Mouse (Mus musculus): ENCODE data around the gene Dnajc4. TPM values are rescaled to one million over a fixed set of nuclear protein-coding genes. Genes with fewer than 3 reads are reported as not detected.
A peak's percentile ranks its signal among the peaks of the same experiment; 100 is the strongest.

Gene Dnajc4
- polyA plus RNA-seq, 1 experiment = 31.6 TPM

GRCm38 (mm10) chr19:6972247-6972917 is 20.0 kb downstream of the Dnajc4 start:
- 88% methylated on average over 13 of the region's 13 CpGs for WGBS
- Histone ChIP-seq H3K4me3 (ENCODE audit: control insufficient read depth, insufficient read depth, low read length) (no peak overlapping the region), H3K27me3 (ENCODE audit: control insufficient read depth, insufficient read depth, low read length) (no peaks in the 10 kb centered on the region), H3K27ac (ENCODE audit: control insufficient read depth, insufficient read depth, low read length) (no peak overlapping the region), H3K36me3 (ENCODE audit: control insufficient read depth, insufficient read depth, low read length) (peaks cover under 1% of the 10 kb centered on the region; the same call in 1 of the 2 replicates), H3K4me1 (replicated peaks; ENCODE audit: control insufficient read depth, insufficient read depth, low read length) (peaks cover 40% of the 10 kb centered on the region)
- TF ChIP-seq POLR2A (IDR thresholded peaks at IDR 0.05; ENCODE audit: control insufficient read depth, extremely low read depth, insufficient read depth, low read length, poor library complexity) = no peak
- no peak for TF ChIP-seq CTCF (IDR thresholded peaks at IDR 0.05; ENCODE audit: borderline replicate concordance, control insufficient read depth, extremely low read depth, insufficient read depth, low read length, poor library complexity)
- no peak for DNase-seq

- WGBS = 92% methylated on average over 6 of the region's 6 CpGs
These were observed 20.7 kb downstream of the Dnajc4 start for GRCm38 (mm10) chr19:6971644-6972043.

GRCm38 (mm10) chr19:6970460-6971085 is 21.8 kb downstream of the Dnajc4 start:
- Histone ChIP-seq H3K36me3 (ENCODE audit: control insufficient read depth, insufficient read depth, low read length) (no peaks in the 10 kb centered on the region), H3K27ac (ENCODE audit: control insufficient read depth, insufficient read depth, low read length) (no peak overlapping the region), H3K4me1 (replicated peaks; ENCODE audit: control insufficient read depth, insufficient read depth, low read length) (peaks cover 30% of the 10 kb centered on the region), H3K4me3 (ENCODE audit: control insufficient read depth, insufficient read depth, low read length) (no peak overlapping the region), H3K27me3 (ENCODE audit: control insufficient read depth, insufficient read depth, low read length) (no peaks in the 10 kb centered on the region)
- no peak for DNase-seq
- WGBS = 51% methylated on average over 11 of the region's 11 CpGs
- TF ChIP-seq CTCF (IDR thresholded peaks at IDR 0.05; ENCODE audit: borderline replicate concordance, control insufficient read depth, extremely low read depth, insufficient read depth, low read length, poor library complexity) (no peak), POLR2A (IDR thresholded peaks at IDR 0.05; ENCODE audit: control insufficient read depth, extremely low read depth, insufficient read depth, low read length, poor library complexity) (no peak)

More at GRCm38 (mm10) chr19:6971644-6972043, 20.7 kb downstream of the Dnajc4 start:
- no peaks in the 10 kb centered on the region for H3K27me3 ChIP-seq (ENCODE audit: control insufficient read depth, insufficient read depth, low read length)
- no peak overlapping the region for H3K27ac ChIP-seq (ENCODE audit: control insufficient read depth, insufficient read depth, low read length)
- no peak for DNase-seq
- H3K36me3 ChIP-seq (ENCODE audit: control insufficient read depth, insufficient read depth, low read length) = no peaks in the 10 kb centered on the region
- TF ChIP-seq POLR2A (IDR thresholded peaks at IDR 0.05; ENCODE audit: control insufficient read depth, extremely low read depth, insufficient read depth, low read length, poor library complexity) = no peak
- TF ChIP-seq CTCF (IDR thresholded peaks at IDR 0.05; ENCODE audit: borderline replicate concordance, control insufficient read depth, extremely low read depth, insufficient read depth, low read length, poor library complexity) = no peak
- H3K4me3 ChIP-seq (ENCODE audit: control insufficient read depth, insufficient read depth, low read length) = no peak overlapping the region
- H3K4me1 ChIP-seq (replicated peaks; ENCODE audit: control insufficient read depth, insufficient read depth, low read length) = peaks cover 35% of the 10 kb centered on the region

GRCm38 (mm10) chr19:6969665-6970381 is 22.5 kb downstream of the Dnajc4 start:
- Histone ChIP-seq H3K27ac (ENCODE audit: control insufficient read depth, insufficient read depth, low read length) (no peak overlapping the region), H3K4me1 (replicated peaks; ENCODE audit: control insufficient read depth, insufficient read depth, low read length) (peaks cover 30% of the 10 kb centered on the region), H3K4me3 (ENCODE audit: control insufficient read depth, insufficient read depth, low read length) (peak overlapping the region; percentile 51), H3K36me3 (ENCODE audit: control insufficient read depth, insufficient read depth, low read length) (no peaks in the 10 kb centered on the region), H3K27me3 (ENCODE audit: control insufficient read depth, insufficient read depth, low read length) (no peaks in the 10 kb centered on the region)
- peak; percentile 67 for DNase-seq
- WGBS = 2% methylated on average over 55 of the region's 55 CpGs
- TF ChIP-seq POLR2A (IDR thresholded peaks at IDR 0.05; ENCODE audit: control insufficient read depth, extremely low read depth, insufficient read depth, low read length, poor library complexity) (no peak), CTCF (IDR thresholded peaks at IDR 0.05; ENCODE audit: borderline replicate concordance, control insufficient read depth, extremely low read depth, insufficient read depth, low read length, poor library complexity) (peak; percentile 94)

GRCm38 (mm10) chr19:6969291-6969664 is 23.1 kb downstream of the Dnajc4 start:
- Histone ChIP-seq H3K4me1 (replicated peaks; ENCODE audit: control insufficient read depth, insufficient read depth, low read length) (peaks cover 30% of the 10 kb centered on the region), H3K4me3 (ENCODE audit: control insufficient read depth, insufficient read depth, low read length) (peak overlapping the region; percentile 51), H3K27me3 (ENCODE audit: control insufficient read depth, insufficient read depth, low read length) (no peaks in the 10 kb centered on the region), H3K27ac (ENCODE audit: control insufficient read depth, insufficient read depth, low read length) (no peak overlapping the region), H3K36me3 (ENCODE audit: control insufficient read depth, insufficient read depth, low read length) (no peaks in the 10 kb centered on the region)
- no peak for TF ChIP-seq CTCF (IDR thresholded peaks at IDR 0.05; ENCODE audit: borderline replicate concordance, control insufficient read depth, extremely low read depth, insufficient read depth, low read length, poor library complexity)
- no peak for TF ChIP-seq POLR2A (IDR thresholded peaks at IDR 0.05; ENCODE audit: control insufficient read depth, extremely low read depth, insufficient read depth, low read length, poor library complexity)
- 3% methylated on average over 20 of the region's 20 CpGs for WGBS
- no peak for DNase-seq

GRCm38 (mm10) chr19:6968491-6969271 is 23.7 kb downstream of the Dnajc4 start:
- 26% methylated on average over 15 of the region's 15 CpGs for WGBS
- TF ChIP-seq CTCF (IDR thresholded peaks at IDR 0.05; ENCODE audit: borderline replicate concordance, control insufficient read depth, extremely low read depth, insufficient read depth, low read length, poor library complexity) = no peak
- no peak for TF ChIP-seq POLR2A (IDR thresholded peaks at IDR 0.05; ENCODE audit: control insufficient read depth, extremely low read depth, insufficient read depth, low read length, poor library complexity)
- DNase-seq = peak; percentile 39
- no peak overlapping the region for H3K27ac ChIP-seq (ENCODE audit: control insufficient read depth, insufficient read depth, low read length)
- H3K36me3 ChIP-seq (ENCODE audit: control insufficient read depth, insufficient read depth, low read length) = no peaks in the 10 kb centered on the region
- peaks cover 27% of the 10 kb centered on the region for H3K4me1 ChIP-seq (replicated peaks; ENCODE audit: control insufficient read depth, insufficient read depth, low read length)
- no peaks in the 10 kb centered on the region for H3K27me3 ChIP-seq (ENCODE audit: control insufficient read depth, insufficient read depth, low read length)
- H3K4me3 ChIP-seq (ENCODE audit: control insufficient read depth, insufficient read depth, low read length) = 0 out of 2 replicates have a peak overlapping the region, but pooled peaks have one; percentile 3

All from thymus, adult 2 months (tissue).